Mouse (Mus musculus) naive thymus-derived CD4-positive, alpha-beta T cell, adult 2 months (primary cell): ENCODE data around the gene Mia2.

Experiments used
- DNase-seq: peaks from one replicate; pipeline ENCODE4 v3.0.0-alpha.2; 2011; ENCODE audit warnings: low read depth

Mia2 gene

GRCm38 (mm10) chr12:59164522-59164921, 68.9 kb downstream of the Mia2 start:
- DNase-seq: no peak

DNA sequence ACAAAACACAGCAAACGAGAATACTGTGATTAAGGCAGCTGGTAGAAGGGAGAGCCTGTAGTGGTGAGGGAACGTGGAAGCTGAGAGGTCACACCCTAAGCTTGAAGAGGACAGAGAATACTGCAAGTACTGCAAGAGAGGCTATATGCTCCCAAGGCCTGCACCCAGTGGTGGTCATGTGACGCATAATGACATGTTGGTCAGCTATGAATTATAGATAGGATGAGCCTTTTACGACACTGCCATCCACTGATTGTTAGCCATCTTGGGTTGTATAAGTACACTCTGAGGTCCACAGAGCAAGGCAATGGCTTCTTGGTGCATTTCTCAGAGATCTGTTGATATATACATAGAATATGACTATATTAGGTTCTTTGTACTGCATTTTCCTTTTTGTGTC, 71.0 kb downstream of the Mia2 start:
- no peak for DNase-seq

- DNase-seq: peak; percentile 73
Observed at GRCm38 (mm10) chr12:59169935-59170334, 74.3 kb downstream of the Mia2 start.

DNA sequence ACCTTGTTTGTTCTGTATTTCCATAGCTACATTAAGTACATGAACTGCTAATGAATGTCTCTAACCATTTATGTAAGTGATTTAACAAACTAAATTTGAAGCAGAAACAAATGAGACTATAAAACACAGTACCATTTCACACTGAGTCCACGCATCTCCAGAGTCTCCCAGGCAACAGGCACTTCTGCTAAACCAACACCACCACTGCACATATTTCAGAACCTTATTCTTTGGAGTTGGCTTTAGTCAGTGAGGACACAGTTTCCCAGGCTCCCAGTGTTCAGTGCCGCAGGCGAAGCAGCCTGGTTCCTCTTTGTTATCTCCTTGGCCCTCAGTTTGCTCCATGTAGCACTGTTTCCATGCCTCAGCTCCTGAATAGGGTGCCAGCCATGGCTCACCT, 82.2 kb downstream of the Mia2 start:
- no peak for DNase-seq

- DNase-seq: no peak
Observed at GRCm38 (mm10) chr12:59188086-59188682, 92.6 kb downstream of the Mia2 start.

GRCm38 (mm10) chr12:59193637-59194036, 98.0 kb downstream of the Mia2 start:
- no peak for DNase-seq

- DNase-seq: no peak
Observed at GRCm38 (mm10) chr12:59194341-59195003, 98.9 kb downstream of the Mia2 start.

GRCm38 (mm10) chr12:59195065-59195464, 99.5 kb downstream of the Mia2 start:
- DNase-seq: no peak

- DNase-seq: no peak
Observed at GRCm38 (mm10) chr12:59195941-59196340, 100.3 kb downstream of the Mia2 start.

- DNase-seq: no peak
Observed at GRCm38 (mm10) chr12:59198750-59199149, 103.2 kb downstream of the Mia2 start.

GRCm38 (mm10) chr12:59199361-59199760, 103.8 kb downstream of the Mia2 start:
- DNase-seq: no peak

DNA sequence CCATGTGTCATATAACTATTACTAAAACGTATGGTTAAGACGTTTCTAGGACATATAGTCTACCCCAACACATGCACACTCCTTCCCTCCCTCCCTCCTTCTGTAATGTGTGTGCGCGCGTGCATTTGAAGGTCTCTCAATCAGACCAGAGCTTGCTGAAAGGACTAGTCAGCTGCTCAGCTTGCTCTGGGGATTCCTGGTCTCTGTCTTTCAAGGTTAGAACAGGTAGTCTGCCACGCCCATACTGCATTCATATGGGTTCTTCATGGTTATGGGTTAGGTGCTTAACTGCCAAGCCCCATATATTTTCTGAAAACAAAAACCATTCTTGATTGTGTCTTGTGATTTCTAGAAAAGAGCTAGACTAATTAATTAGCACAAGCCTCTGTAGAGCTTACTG, 110.0 kb downstream of the Mia2 start:
- DNase-seq: no peak

DNA sequence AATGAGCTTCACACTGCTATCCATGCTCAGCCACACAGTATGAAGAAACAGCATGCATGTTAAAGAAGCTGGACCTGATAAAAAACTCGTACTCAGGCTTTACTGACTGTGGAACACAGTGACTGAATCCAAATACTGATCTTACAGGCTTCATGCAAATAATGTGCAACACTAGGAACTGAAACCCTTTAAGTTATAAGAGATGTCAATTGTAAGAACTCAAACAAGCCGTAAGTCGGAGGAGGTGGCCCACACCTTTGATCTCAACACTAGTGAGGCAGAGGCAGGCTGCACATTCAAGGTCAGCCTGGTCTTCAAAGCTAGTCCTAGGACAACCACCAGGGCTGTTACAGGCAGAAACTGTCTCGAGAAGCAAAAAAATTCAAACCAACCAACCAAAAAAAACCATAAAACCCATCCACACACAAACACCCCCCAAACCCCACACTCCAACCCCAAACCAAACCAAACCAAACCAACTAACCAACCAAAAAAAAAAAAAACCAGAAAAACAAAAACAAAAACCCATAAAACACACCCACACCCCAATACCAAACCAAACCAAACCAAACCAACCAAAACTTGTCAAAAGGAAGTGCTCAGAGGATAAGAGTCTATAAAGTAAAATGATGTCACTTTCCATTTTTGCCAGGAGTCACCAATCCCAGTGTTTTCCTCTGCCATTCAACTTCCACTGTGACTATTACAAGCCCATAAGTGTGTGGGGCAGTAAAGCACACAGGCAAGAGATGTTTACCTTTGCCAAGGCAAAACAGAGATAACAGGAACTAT, 110.8 kb downstream of the Mia2 start:
- peak; percentile 65 for DNase-seq

DNA sequence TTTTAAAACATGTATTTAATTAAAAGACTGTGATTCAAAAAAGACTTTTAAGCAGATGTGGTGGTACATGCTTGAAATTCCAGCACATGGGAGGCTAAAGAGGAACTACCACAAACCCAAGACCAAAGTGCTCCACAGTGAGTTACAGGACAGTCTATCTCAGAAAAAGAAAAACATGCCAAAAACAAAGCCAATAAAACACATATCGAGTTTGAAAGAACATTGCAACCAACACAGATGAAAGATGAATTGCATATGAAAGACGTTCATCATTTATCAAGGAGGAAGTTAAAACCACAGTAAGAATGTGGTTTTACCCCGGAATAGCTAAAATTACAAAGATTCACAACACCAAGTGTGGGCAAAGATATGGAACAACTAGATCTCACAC, 111.4 kb downstream of the Mia2 start:
- peak; percentile 76 for DNase-seq

DNA sequence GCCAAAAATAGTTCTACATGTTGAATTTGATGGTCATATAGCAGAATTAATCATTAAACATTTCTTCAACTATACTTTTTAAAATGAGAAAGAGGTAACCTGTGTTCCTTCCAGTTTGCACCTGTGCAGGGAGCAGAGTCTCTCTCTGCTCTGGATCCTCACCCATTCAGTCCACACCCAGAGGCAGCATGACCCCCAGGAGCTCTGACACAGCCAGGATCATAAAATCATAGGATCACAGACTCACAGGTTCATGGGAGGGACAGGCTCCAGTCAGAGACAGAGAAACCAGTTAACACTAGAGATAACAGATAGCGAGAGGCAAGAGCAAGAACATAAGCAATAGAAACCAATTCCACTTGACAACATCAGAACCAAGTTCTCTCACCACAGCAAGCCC, 112.2 kb downstream of the Mia2 start:
- no peak for DNase-seq

GRCm38 (mm10) chr12:59216176-59216575, 120.6 kb downstream of the Mia2 start:
- peak; percentile 57 for DNase-seq

GRCm38 (mm10) chr12:59216676-59217266, 121.2 kb downstream of the Mia2 start:
- DNase-seq: no peak

DNA sequence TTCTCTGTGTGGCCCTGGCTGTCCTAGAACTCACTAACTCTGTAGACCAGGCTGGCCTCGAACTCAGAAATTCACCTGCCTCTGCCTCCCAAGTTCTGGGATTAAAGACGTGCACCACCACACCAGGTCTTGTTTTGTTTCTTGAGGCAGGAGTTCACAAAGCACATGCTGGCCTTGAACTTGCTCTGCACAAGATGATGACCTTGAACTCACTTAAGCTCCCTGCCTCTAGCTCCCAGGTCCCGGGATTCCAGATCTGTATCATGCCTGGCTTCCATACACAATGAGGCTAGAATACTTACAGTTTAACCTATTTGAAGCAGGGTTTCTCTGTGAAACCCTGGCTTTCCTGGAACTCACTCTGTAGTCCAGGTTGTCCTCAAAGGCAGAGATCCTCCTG, 121.7 kb downstream of the Mia2 start:
- no peak for DNase-seq

DNA sequence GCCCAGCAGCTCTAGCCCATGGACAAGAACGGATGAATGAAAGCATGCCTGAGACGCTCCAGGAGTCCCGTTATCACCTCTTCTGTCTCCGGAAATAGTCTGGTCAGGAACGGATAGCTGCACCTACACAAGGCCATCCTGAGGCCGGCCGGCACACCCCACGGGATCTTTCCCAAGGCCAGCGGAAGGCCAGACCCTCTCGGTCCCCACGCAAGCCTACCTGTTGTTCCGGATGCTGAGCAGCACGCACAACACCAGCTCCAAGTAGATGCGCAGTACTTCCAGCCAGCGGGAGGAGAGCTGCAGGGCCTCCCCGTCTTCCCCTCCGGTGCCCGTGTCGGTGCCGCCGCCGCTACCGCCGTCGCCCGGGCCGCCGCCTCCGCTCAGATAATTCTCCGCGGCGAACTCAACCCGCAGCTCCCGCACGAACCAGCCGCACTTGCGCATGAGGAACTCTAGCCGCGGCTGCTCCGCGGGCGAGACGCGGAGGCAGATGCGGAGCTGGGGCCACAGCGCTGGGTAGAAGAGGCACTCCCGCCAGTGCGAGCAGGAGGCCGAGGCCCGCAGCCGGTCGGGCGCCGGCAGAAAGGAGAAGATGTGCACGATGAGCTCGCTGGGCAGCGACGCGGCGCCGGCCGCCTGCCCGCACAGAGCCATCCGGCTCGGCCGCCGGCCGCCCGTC, 123.2 kb downstream of the Mia2 start:
- DNase-seq: peak; percentile 66

DNA sequence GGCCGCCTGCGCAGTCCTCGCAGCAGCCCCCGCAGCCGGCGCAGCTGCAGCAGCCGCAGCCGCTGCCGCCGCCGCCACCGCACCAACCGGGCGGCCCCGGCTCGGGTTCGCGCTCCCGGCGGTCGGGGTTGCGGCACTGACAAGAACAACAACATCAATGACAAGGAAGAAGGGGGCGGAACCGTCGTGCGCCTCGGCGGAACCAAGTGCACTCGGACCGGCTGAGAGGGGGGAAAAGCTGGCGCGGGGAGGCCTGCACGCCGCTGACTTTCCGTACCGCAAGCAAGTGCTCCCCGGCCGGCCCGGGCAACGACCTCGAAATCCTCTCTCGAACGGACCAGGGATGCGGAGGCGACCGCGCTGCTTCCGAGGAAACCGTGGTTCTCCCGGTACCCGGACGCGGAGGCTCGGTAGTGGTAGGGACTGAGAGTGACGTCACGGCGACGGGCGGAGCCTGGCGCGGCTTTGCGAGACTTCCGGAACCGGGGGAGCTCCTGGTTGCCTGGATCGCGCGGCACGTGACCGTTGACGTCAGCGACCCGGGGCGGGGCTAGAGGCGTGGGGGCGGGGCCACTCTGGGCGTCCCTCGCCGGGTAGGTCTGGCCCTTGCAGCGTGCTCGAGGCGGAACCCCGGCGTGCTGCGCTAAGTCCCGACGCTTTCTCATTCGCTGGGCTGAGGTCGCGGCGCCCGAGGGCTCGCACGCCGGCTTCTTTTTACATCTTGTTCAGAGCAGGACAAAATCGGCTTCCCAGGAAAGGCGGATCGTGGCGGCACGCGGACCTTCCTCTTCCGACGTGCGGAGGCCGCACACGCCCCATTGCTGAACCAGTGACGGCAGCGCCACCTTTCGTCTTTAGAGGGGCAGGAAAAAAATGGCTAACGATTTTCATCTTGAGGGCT, 124.0 kb downstream of the Mia2 start, which contains the start of gene Fbxo33:
Gene Fbxo33 (minus strand): TSS at position 401 of the 901 bp plus-strand sequence.
- DNase-seq: peak; percentile 100

GRCm38 (mm10) chr12:59228401-59228800, 132.8 kb downstream of the Mia2 start:
- no peak for DNase-seq
